Mouse (Mus musculus) ES-E14 (cell line): Measurements from ENCODE around the gene Fkbp6.

Experiments used
- CHD2 ChIP-seq: IDR thresholded peaks from 2 replicates; pipeline ENCODE4 v1.6.1; 2014; ENCODE audit warnings: mild to moderate bottlenecking, low read depth, low read length, inconsistent platforms
- HCFC1 ChIP-seq: IDR thresholded peaks from 2 replicates; pipeline ENCODE4 v1.6.1; 2012; ENCODE audit warnings: low read length, inconsistent platforms, borderline replicate concordance; ENCODE audit not compliant: insufficient read depth
- MAFK ChIP-seq: IDR thresholded peaks from 2 replicates; pipeline ENCODE4 v1.6.1; 2014; ENCODE audit warnings: mild to moderate bottlenecking, low read depth, low read length, inconsistent platforms; ENCODE audit not compliant: insufficient read depth
- ZC3H11A ChIP-seq: IDR thresholded peaks from 2 replicates; pipeline ENCODE4 v1.6.1; 2012; ENCODE audit warnings: low read depth, mild to moderate bottlenecking, inconsistent platforms, low read length, borderline replicate concordance

- TF ChIP-seq CHD2: no peak
- TF ChIP-seq HCFC1: no peak
- TF ChIP-seq ZC3H11A: no peak
- TF ChIP-seq MAFK: no peak
These were observed 47.4 kb downstream of the Fkbp6 start for GRCm38 (mm10) chr5:135302454-135302853.
